Mouse (Mus musculus) gastrocnemius, postnatal 10 days (tissue): ENCODE data around the gene Zfp652. TPM values are rescaled to one million over a fixed set of nuclear protein-coding genes. Genes with fewer than 3 reads are reported as not detected.
"Not testable (repeated sequence)": the region's sequence is repeated elsewhere in the genome, so short reads cannot be mapped to it uniquely, and the experiment has no call there.

Experiments
- DNase-seq: peaks from one replicate; pipeline ENCODE4 v3.0.0; 2021; ENCODE audit warnings: mixed read lengths
- total RNA-seq, 2 experiments: library from RNA; stranded (reverse); gene quantifications; 2 replicates each; pipeline ENCODE4 v1.2.3; 2021

Gene Zfp652
- total RNA-seq, 2 experiments from 2014 or later: 51.1 to 54.5 TPM

DNA sequence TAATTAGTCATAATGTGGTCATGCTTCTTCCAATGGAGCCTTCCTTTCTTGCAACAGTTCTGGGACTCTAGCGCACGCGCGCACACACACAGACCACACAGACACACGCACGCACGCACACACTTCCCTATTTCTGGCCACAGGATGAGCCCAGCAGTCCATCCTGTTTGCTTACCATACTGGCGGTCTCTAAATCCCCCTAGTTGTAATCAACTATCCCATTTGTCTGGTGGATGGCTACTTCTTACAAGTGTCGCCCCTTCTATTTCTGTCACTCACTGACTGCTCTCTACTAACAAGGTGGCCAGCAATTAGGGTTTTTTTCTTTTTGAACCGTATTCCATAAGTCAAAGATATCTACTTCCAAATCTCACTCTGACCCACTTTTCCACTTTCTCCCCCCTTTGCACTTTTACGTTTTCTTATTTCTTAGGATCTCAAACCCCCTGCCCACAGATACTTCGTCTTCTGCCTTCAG is 349 bp upstream of the Zfp652 start:
- no peak for DNase-seq

DNA sequence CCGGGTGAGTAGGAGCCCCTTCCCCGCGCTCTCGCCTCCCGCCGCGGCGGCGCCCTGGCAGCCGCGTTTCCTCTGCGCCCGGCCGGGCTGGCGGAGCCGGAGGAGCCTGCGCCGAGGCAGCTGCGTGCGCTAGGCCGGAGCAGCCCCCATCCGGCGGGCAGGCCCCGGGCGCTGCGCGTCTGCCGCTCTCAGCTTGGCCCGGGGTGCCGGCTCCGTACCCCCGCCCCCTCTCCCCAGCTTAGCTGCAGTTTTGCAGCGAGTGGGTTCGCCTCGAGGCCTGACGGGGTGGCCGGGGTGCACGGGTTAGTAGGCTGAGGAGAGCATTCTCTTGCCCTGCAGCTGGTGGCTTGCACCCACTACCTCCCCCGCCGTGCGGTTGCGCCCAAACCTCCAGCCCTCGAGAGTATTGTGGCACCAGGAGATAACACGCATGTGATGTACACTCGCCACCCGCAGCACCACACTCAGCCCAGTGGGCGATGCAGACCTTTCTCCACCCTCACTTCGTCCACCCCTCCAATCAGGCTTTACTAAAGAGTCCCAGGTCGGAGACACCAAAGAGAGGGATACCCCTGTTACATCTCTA is 845 bp downstream of the Zfp652 start:
- DNase-seq: peak; percentile 58

GRCm38 (mm10) chr11:95713811-95714241 is 1.4 kb downstream of the Zfp652 start:
- DNase-seq: no peak

- DNase-seq: no peak
These were observed 1.9 kb downstream of the Zfp652 start for GRCm38 (mm10) chr11:95714411-95714810.

DNA sequence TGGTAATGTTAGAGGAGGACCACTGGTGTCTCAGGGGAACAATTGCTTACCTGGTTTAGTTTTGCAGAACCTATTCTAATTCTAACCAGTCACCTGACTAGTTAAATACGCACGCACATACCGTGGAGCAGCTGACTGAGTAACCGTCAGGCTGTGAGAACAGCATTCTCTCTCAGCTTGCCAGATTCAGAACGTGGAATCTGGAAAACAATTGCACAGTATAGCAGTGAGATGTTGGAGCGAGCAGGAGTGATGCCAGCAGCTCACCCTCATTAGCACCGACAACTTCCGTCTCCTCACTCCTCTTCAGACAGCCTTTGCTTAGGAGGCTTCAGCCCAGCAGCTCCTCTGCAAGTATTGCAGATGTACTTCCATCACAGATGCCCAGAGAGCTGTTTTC is 3.7 kb downstream of the Zfp652 start:
- DNase-seq: no peak

GRCm38 (mm10) chr11:95719356-95719755 is 6.9 kb downstream of the Zfp652 start:
- no peak for DNase-seq

DNA sequence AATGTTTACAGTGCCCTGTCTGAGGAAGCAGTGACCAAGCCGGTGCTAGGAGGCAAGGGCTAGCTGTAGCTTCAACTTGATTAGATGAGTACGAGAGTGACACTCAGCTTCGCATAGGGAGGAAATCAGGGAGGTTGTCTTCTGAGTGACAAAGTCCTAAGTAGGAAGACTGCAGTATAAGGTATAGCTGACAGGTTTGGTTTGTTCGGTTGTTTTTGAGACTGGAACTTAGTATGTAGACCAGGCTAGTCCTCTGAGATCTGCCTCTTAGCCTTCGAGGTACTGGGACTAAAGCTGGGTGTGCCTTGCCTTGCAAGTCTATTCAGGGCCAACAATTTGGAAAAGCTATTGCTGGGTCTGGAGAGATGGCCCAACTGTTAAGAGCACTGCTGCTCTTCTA is 10.8 kb downstream of the Zfp652 start, which contains the start of gene B130006D01Rik:
B130006D01Rik (plus strand) TSS at position 301 of the 400 bp plus-strand sequence.
- DNase-seq: no peak

DNA sequence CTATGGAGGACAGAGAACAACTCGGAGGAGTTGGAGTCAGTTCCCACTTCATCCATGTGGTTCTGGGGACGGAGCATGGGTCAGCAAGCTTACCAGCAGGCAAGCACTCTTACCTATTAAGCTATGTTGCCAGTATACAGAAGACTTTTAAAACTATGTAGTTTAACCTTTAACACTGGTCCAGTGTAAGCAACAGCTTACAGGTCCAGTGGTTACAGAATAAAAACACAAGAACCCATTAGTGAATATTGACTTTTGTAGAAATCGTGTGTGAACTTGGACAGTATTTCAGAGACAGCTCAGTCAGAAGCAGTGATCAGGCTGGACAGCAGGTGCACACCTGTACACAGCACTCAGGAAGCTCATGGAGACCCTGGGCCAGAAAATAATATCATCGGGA is 12.0 kb downstream of the Zfp652 start:
- DNase-seq: no peak

- DNase-seq: no peak
These were observed 13.7 kb downstream of the Zfp652 start for GRCm38 (mm10) chr11:95726156-95726555.

DNA sequence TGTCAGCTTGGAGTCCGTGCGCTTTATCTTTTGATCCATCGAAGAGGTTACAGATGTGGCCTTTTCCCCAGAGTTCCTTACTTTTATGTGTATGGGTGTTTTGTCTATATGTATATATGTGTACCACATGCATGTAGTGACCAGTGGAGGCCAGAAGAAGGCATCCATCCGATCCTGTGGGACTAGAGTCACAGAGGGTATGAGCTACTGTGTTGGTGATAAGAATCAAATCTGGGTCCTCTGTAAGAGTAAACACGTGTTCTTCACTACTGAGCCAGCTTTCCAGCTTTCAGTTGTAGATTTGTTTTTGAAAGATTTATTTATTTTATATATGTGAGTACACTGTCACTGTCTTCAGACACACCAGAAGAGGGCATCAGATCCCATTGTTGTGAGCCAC is 15.5 kb downstream of the Zfp652 start:
- no peak for DNase-seq

GRCm38 (mm10) chr11:95728916-95729907 is 16.7 kb downstream of the Zfp652 start:
- DNase-seq: no peak

- no peak for DNase-seq
These were observed 22.0 kb downstream of the Zfp652 start for GRCm38 (mm10) chr11:95734485-95734884.

DNA sequence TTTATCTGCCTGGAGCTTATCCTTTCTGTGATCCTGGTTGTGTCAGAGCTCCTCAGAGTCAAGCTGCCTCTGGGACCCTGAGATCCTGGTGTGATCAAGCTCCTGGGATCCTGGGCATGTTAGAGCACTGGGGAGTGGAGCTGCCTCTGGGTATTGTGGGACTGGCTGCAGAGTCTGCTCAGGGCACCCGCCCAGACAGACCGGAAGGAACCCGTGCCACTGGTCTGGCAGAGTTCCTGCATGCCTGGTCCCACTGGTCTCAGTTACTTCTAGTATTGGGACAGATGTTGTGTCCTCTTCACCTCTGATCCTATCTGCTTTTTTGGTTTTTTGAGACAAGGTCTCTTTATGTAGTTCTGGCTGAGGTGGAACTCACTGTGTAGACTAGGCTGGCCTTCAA is 25.3 kb downstream of the Zfp652 start:
- DNase-seq: peak; percentile 23

DNA sequence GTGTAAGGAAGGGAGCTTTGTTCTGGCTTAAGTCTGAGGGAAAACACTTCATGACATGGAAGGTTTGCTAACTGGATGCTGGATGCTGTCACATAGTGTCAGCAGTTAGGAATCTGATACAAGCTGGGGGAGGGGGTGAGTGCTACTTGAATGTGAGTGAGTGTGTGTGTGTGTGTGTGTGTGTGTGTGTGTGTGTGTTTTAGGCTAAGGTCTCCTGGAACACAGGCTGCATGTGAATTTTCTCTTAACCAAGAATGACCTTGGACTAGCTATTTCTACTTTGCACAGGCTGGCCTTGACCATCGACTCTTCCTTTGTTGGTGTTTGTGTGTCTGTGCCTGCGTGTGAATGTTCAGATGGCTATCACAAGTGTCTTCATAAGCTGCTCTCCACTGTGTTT is 32.0 kb downstream of the Zfp652 start:
- no peak for DNase-seq

DNA sequence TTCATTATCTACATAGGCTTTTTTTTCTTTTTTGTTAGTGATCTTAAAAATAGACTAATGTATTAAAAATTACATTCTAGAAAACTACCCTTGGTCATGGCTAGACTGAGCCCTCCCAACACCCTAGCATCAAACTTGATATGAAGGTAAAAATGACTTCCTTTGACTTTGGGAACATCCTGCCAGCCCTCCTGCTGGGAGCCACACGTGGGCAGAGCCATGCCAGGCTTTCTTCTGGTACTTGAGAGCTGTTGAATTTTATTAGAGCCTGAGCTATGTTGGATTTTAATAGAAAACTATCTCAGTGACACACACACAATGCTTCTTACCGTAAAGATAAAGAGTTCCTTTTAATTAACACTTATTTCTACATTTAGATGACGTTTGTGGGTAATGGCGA is 34.3 kb downstream of the Zfp652 start:
- no peak for DNase-seq

DNA sequence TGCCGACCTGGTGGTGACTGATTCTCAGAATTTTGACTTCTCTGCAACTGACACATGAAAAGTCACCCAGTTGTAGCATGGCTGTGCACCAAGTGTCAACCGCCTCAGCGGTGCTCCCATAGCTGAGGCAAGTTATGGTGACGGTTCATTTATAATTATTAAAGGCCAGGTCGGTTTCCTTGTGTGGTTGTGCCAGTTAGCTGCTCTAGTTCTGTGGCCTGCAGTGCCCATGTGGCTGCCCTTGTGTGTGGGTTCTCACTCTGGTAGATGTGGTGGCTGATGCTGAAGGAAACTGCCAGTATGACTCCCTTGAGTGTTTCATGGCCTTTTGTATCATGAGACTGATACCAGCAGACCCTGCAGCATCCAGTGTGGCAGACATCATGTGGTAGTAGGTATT is 35.9 kb downstream of the Zfp652 start:
- DNase-seq: no peak

GRCm38 (mm10) chr11:95749619-95750018 is 37.1 kb downstream of the Zfp652 start:
- DNase-seq: no peak

DNA sequence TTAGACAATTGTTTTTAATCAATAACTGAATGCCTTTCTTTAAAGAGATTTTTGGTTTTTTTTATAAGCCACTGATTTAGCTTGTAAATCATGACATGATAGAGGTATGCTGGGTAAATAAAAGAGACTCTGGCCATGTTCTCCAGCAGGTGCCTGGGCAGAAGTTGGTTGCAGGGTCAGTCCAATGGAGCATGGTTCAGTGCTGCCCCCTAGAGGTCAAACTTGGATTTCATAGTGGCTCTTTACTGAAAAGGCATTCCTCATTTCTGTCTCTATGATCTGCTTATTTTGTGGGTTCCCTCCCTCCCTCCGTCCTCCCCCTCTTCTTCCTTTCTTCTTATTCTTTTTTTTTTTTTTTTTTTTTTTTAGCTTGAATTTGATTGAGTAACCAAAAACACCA is 38.5 kb downstream of the Zfp652 start:
- peak; percentile 85 for DNase-seq

- not testable (repeated sequence) for DNase-seq
These were observed 42.7 kb downstream of the Zfp652 start for GRCm38 (mm10) chr11:95755137-95755536.

DNA sequence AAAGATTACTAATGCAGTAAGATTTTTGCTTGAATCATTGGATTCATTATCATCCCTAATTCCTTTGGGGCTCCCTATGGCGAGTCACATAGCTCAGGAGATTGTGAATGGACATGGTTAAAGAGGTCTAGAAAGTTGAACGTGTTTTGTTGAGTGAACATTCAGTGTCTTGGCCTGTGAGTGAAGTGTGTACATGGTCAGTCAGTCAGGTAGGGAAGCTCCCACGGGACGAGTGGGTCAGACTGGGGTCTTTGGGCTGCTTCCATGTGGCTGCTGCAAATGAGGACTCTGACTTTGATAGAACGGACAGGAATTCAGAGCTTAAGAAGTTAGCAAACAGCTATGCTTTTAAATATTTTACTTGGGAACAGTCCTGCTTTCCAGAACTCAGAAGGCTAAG is 48.0 kb downstream of the Zfp652 start:
- DNase-seq: no peak

GRCm38 (mm10) chr11:95762996-95763395 is 50.5 kb downstream of the Zfp652 start:
- no peak for DNase-seq

GRCm38 (mm10) chr11:95764806-95765205 is 52.3 kb downstream of the Zfp652 start:
- DNase-seq: no peak

DNA sequence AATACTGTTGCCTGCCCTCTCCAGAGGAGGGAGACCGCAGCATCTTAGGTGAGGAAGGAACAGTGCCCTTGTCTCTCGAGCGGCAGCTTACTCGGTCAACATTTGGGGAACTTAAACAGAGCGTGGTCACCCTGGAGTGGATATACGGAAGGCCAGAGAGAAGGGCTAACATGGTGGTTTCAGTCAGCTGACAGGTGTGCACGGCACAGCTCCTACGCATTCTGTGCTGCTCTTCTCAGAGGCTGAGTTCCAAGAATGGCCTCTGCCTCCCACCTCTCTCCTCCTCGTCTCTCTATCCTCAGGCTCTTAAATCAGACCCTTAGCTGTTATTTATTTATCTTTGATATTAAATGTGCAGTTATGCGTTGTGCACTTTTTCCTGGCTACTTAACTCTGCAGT is 52.9 kb downstream of the Zfp652 start:
- no peak for DNase-seq
